Mouse (Mus musculus) forebrain, embryonic 14.5 days (tissue): ENCODE measurements around the gene Olfr657. TPM values are rescaled to one million over a fixed set of nuclear protein-coding genes. Genes with fewer than 3 reads are reported as not detected.
A peak's percentile ranks its signal among the peaks of the same experiment; 100 is the strongest.

Experiments used
- ATAC-seq: fragments of 200-750 bp; cut with Nextera tagmentation; 2 replicates; pipeline ENCODE4 v1.8.0; 2017; ENCODE audit warnings: mild to moderate bottlenecking, moderate library complexity
- DNase-seq: peaks from one replicate; pipeline ENCODE4 v3.0.0-alpha.2; 2015; ENCODE audit warnings: low spot score
- H3K27ac ChIP-seq: fragments of 300-500 bp; sonication (generic); 2 replicates; pipeline ENCODE4 v1.5.1; 2014; ENCODE audit warnings: low read depth, mild to moderate bottlenecking, control low read depth, low read length, moderate library complexity
- H3K27me3 ChIP-seq: fragments of 300-500 bp; sonication (generic); replicated peaks from 2 replicates; pipeline ENCODE4 v1.6.1; 2014; ENCODE audit warnings: low read length, control low read depth, mixed read lengths; ENCODE audit not compliant: control insufficient read depth, insufficient read depth
- H3K36me3 ChIP-seq: fragments of 300-500 bp; sonication (generic); 2 replicates; pipeline ENCODE4 v1.6.1; 2014; ENCODE audit warnings: low read length, control low read depth; ENCODE audit not compliant: control insufficient read depth, insufficient read depth
- H3K4me1 ChIP-seq: fragments of 300-500 bp; sonication (generic); 2 replicates; pipeline ENCODE4 v1.6.1; 2014; ENCODE audit warnings: antibody characterized with exemption, low read length, control low read depth; ENCODE audit not compliant: control insufficient read depth, insufficient read depth
- H3K4me2 ChIP-seq: fragments of 300-500 bp; sonication (generic); 2 replicates; pipeline ENCODE4 v1.6.1; 2014; ENCODE audit warnings: mild to moderate bottlenecking, control low read depth, low read length
- H3K4me3 ChIP-seq: fragments of 300-500 bp; sonication (generic); 2 replicates; pipeline ENCODE4 v1.5.1; 2014; ENCODE audit warnings: low read depth, low read length, control low read depth
- H3K9ac ChIP-seq: fragments of 300-500 bp; sonication (generic); 2 replicates; pipeline ENCODE4 v1.6.1; 2014; ENCODE audit warnings: mild to moderate bottlenecking, low read length, control low read depth, moderate library complexity
- H3K9me3 ChIP-seq: fragments of 300-500 bp; sonication (generic); replicated peaks from 2 replicates; pipeline ENCODE4 v1.6.1; 2016; ENCODE audit warnings: low read length, control low read depth, mixed read lengths; ENCODE audit not compliant: control insufficient read depth
- WGBS: fragments of 180-500 bp; shearing (Covaris S2); extraction: QIAGEN DNeasy Blood & Tissue Kit; methylation state at CpG from one replicate; pipeline ENCODE4 v1.1.7; 2014; 5-methylcytosine and 5-hydroxymethylcytosine counted together
- polyA plus RNA-seq: library from polyadenylated mRNA; unstranded; fragments of >200 nt; fragmentation: Nextera tagmentation; extraction: Ambion mirVana; gene quantifications from 2 replicates; pipeline ENCODE4 v1.2.1, GENCODE M21; 2014

Gene Olfr657
- polyA plus RNA-seq, 1 experiment from 2014 or later, result not detected

GRCm38 (mm10) chr7:104613655-104614054 lies 10.9 kb upstream of the Olfr657 start, which contains the start of gene Olfr656:
Olfr656 (plus strand) TSS chr7:104613955.
- H3K9me3 ChIP-seq, result no peaks in the 10 kb centered on the region
- no peak within 1 kb of the TSS for H3K4me2 ChIP-seq
- H3K4me3 ChIP-seq, result no peak within 1 kb of the TSS
- no peak within 1 kb of the TSS for H3K27ac ChIP-seq
- no peaks in the 10 kb centered on the region for H3K36me3 ChIP-seq
- no peaks in the 10 kb centered on the region for H3K27me3 ChIP-seq
- no peak within 1 kb of the TSS for H3K9ac ChIP-seq
- DNase-seq (no peak), ATAC-seq (no peak)
- WGBS, result 83% methylated on average over 4 of the region's 4 CpGs
- H3K4me1 ChIP-seq, result no peaks in the 10 kb centered on the region

GRCm38 (mm10) chr7:104646841-104647482 lies 22.4 kb downstream of the Olfr657 start, which contains the start of gene Olfr658:
Olfr658 (minus strand) TSS chr7:104647305.
- 32% methylated on average over 22 of the region's 22 CpGs for WGBS
- Histone ChIP-seq H3K36me3 (no peaks in the 10 kb centered on the region), H3K9me3 (no peaks in the 10 kb centered on the region), H3K4me1 (no peaks in the 10 kb centered on the region), H3K27me3 (no peaks in the 10 kb centered on the region), H3K9ac (peak within 1 kb of the TSS; percentile 35), H3K4me3 (peak within 1 kb of the TSS; percentile 21), H3K27ac (no peak within 1 kb of the TSS), H3K4me2 (peak within 1 kb of the TSS; percentile 44)
- ATAC-seq, result peak; percentile 94
- peak; percentile 53 for DNase-seq

DNA sequence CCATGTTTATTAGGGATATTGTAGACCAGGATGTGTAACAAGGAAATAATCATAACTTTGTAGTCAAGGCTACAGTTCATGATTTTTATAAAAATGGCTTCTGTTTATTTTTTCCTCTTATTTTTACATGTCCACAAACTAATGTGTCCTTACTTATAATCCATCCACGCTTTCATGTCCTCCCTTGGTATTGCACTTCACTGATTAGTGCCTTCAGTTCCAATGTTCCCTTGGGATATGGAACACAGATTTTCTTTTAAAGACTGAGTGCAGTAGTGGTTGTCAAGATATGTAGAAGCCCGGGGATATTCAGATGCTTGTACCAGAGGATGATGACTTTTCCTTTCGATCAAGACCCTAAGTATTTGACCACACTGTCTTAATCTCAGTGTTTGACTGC lies 41.9 kb downstream of the Olfr657 start, which contains the start of gene Olfr659:
Olfr659 (plus strand) TSS at position 301 of the 400 bp plus-strand sequence.
- Histone ChIP-seq H3K36me3 (no peaks in the 10 kb centered on the region), H3K27ac (no peak within 1 kb of the TSS), H3K4me3 (no peak within 1 kb of the TSS), H3K4me2 (no peak within 1 kb of the TSS), H3K9ac (no peak within 1 kb of the TSS), H3K27me3 (no peaks in the 10 kb centered on the region), H3K9me3 (no peaks in the 10 kb centered on the region), H3K4me1 (no peaks in the 10 kb centered on the region)
- 86% methylated on average over 3 of the region's 3 CpGs for WGBS
- ATAC-seq (no peak), DNase-seq (no peak)

DNA sequence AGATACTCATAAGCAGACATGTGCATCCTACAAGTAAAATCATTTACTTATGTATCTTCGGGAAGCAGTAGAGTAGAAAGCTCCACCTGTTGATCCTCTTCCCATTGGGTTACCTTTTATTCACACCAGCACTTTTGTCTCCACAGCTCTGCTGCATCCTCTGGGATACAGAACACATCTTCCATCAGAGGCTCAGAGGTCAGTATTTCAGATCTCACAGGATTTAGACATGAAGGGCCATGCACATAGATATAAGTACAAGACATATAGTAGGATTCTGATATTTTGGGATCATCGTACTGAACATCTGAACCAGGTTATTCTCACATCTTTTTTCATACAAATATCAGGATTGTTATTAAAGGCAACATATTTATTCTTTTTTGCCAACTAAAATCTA lies 61.6 kb downstream of the Olfr657 start, which contains the start of gene Olfr661:
Olfr661 (plus strand) TSS at position 301 of the 400 bp plus-strand sequence.
- no peak within 1 kb of the TSS for H3K4me3 ChIP-seq
- ATAC-seq (no peak), DNase-seq (no peak)
- H3K9ac ChIP-seq, result no peak within 1 kb of the TSS
- no peaks in the 10 kb centered on the region for H3K36me3 ChIP-seq
- H3K4me1 ChIP-seq, result no peaks in the 10 kb centered on the region
- no peak within 1 kb of the TSS for H3K4me2 ChIP-seq
- 94% methylated on average over 2 of the region's 2 CpGs for WGBS
- no peaks in the 10 kb centered on the region for H3K9me3 ChIP-seq
- H3K27me3 ChIP-seq, result no peaks in the 10 kb centered on the region
- H3K27ac ChIP-seq, result no peak within 1 kb of the TSS

Other genes starting within 250 kb of the Olfr657 start
- not detected in 2 replicates for gene Trim30c, start 224.0 kb upstream of the Olfr657 start, polyA plus RNA-seq
- gene Trim30a, start 159.6 kb upstream of the Olfr657 start, polyA plus RNA-seq, result 0.51 and 0.63 TPM in 2 replicates
- 0.21 and 0.37 TPM in 2 replicates for gene Trim30d, start 116.9 kb upstream of the Olfr657 start, polyA plus RNA-seq
- gene Olfr651, start 74.7 kb upstream of the Olfr657 start, polyA plus RNA-seq, result not detected in 2 replicates
- gene Olfr652, start 63.9 kb upstream of the Olfr657 start, polyA plus RNA-seq, result not detected in 2 replicates
- gene Olfr653, start 47.5 kb upstream of the Olfr657 start, polyA plus RNA-seq, result not detected in 2 replicates
- gene Olfr654, start 37.8 kb upstream of the Olfr657 start, polyA plus RNA-seq, result not detected in 2 replicates
- not detected in 2 replicates for gene Olfr655, start 23.0 kb upstream of the Olfr657 start, polyA plus RNA-seq
- not detected in 2 replicates for gene Olfr656, start 10.8 kb upstream of the Olfr657 start, polyA plus RNA-seq
- gene Olfr658, start 22.5 kb downstream of the Olfr657 start, polyA plus RNA-seq, result 0.08 and 0.21 TPM in 2 replicates
- gene Olfr659, start 42.0 kb downstream of the Olfr657 start, polyA plus RNA-seq, result not detected in 2 replicates
- not detected in 2 replicates for gene Olfr661, start 61.7 kb downstream of the Olfr657 start, polyA plus RNA-seq
- not detected in 2 replicates for gene Usp17le, start 152.7 kb downstream of the Olfr657 start, polyA plus RNA-seq
- gene Usp17lb, start 217.8 kb downstream of the Olfr657 start, polyA plus RNA-seq, result not detected in 2 replicates
- gene Usp17la, start 232.2 kb downstream of the Olfr657 start, polyA plus RNA-seq, result not detected in 2 replicates